Mouse (Mus musculus): ENCODE measurements around the gene Slc12a3. TPM values are rescaled to one million over a fixed set of nuclear protein-coding genes. Genes with fewer than 3 reads are reported as not detected.

Slc12a3 gene
- polyA plus RNA-seq, 1 experiment from 2014 or later = 0.16 TPM

DNA sequence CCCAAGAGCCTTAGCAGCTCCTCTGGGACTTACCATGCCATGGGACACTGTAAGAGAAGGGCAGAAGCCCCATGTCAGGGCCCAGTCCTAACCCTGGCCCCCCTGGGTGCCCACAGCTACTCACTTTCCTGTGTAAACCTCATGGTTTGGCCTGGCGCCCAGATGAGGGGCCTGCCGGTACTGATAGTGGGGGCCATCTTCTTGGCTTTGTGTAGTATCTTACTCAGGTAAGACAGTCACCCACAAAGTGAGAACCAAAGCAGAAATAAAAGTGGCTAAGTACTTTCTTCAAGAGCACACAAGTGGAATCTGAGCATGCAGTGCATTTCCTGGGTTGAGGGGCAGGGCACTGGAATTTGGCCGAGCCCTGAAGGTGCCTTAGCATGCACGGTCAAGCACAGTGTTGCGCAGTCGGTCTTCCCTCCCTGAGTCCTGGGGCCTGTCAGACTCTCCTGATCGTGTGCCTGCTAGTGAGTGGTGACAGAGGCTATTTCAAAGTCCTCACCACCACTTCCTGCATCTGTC is 21.9 kb upstream of the Slc12a3 start:
- no peaks in the 10 kb centered on the region for H3K9me3 ChIP-seq (ENCODE audit: control insufficient read depth)
- WGBS = 34% methylated on average over 7 of the region's 7 CpGs
- no peak for TF ChIP-seq CTCF (IDR thresholded peaks at IDR 0.05; ENCODE audit: low read depth)
- no peak overlapping the region for H3K4me3 ChIP-seq (ENCODE audit: low read depth, low read length)
- ATAC-seq = peak; percentile 86
- H3K27me3 ChIP-seq (replicated peaks; ENCODE audit: control insufficient read depth, insufficient read depth, low read length) = no peaks in the 10 kb centered on the region
- peaks cover 49% of the 10 kb centered on the region for H3K36me3 ChIP-seq (ENCODE audit: control insufficient read depth, insufficient read depth)
- H3K4me2 ChIP-seq (replicated peaks; ENCODE audit: low read depth) = no peak overlapping the region
- no peaks in the 10 kb centered on the region for H3K4me1 ChIP-seq (replicated peaks; ENCODE audit: control insufficient read depth, insufficient read depth, low read length)
- H3K27ac ChIP-seq (ENCODE audit: low read depth, low read length) = peak overlapping the region; percentile 86
- H3K9ac ChIP-seq (ENCODE audit: low read depth, low read length) = no peak overlapping the region

DNA sequence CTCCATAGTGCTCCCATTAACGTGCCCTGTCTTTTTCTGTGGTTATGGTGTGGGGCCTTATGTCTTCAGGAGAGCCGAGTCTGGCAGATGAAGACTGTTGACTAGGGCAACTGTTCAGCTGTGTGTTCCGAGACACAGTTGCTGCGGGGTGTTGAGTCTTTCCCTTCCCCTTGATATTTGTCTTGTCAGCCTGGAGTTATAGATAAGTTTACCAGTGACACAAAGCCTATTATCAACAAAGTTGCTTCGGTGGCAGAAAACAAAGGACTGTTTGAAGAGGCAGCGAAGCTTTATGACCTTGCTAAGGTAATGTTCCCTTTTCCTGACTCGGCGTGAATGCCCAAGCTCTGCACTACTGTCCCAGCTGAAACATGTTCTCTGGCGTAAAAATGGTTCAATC is 21.3 kb upstream of the Slc12a3 start:
- Histone ChIP-seq H3K36me3 (ENCODE audit: control insufficient read depth, insufficient read depth) (peaks cover 47% of the 10 kb centered on the region), H3K27ac (ENCODE audit: low read depth, low read length) (peak overlapping the region; percentile 86), H3K9ac (ENCODE audit: low read depth, low read length) (no peak overlapping the region), H3K27me3 (replicated peaks; ENCODE audit: control insufficient read depth, insufficient read depth, low read length) (no peaks in the 10 kb centered on the region), H3K4me1 (replicated peaks; ENCODE audit: control insufficient read depth, insufficient read depth, low read length) (no peaks in the 10 kb centered on the region), H3K4me2 (replicated peaks; ENCODE audit: low read depth) (no peak overlapping the region), H3K9me3 (ENCODE audit: control insufficient read depth) (no peaks in the 10 kb centered on the region), H3K4me3 (ENCODE audit: low read depth, low read length) (no peak overlapping the region)
- ATAC-seq = peak; percentile 59
- 50% methylated on average over 9 of the region's 9 CpGs for WGBS
- no peak for TF ChIP-seq CTCF (IDR thresholded peaks at IDR 0.05; ENCODE audit: low read depth)

DNA sequence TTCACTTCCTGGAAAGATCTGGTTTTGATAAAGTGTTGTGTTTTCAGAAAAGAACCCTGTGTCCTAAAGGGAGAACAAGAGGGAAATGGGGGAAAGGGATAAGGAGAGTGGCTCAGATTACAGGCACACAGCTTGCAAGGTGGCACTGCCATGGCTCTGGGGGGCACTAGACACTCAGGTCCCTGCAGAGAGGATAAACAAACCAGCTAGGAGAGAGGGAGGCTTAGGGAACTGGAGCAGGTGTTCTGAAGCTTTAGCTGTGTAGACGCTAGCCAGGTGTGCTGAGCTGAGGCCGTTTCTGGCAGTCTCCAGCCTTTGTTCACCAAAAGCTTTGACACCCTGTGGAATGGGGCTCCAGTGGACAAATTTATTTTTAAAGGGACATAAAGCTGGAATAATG is 14.9 kb upstream of the Slc12a3 start:
- no peaks in the 10 kb centered on the region for H3K9me3 ChIP-seq (ENCODE audit: control insufficient read depth)
- WGBS = 76% methylated on average over 2 of the region's 2 CpGs

DNA sequence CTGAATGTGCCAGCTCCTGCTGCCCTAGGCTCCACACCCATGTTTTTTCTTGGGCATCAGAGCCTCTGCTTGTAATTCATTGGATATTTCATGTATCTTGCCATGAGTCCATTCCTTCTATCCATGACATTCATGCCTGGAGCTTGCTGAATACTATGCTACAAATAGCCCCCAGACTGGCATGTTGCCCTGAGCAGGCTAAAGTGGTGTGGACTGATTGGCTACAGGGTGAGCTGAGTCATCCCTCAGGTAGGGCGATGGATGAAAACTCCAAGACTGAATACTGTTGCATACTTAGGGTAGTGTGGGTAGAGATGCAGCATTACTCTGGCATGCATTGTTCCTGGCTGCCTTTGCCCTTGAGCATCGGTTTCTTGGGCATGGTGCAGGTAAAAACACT is 11.8 kb upstream of the Slc12a3 start:
- no peak for TF ChIP-seq CTCF (IDR thresholded peaks at IDR 0.05; ENCODE audit: low read depth)
- Histone ChIP-seq H3K4me2 (replicated peaks; ENCODE audit: low read depth) (no peak overlapping the region), H3K27ac (ENCODE audit: low read depth, low read length) (no peak overlapping the region), H3K36me3 (ENCODE audit: control insufficient read depth, insufficient read depth) (peaks cover 7% of the 10 kb centered on the region; the same call in 1 of the 2 replicates), H3K9ac (ENCODE audit: low read depth, low read length) (no peak overlapping the region), H3K4me1 (replicated peaks; ENCODE audit: control insufficient read depth, insufficient read depth, low read length) (no peaks in the 10 kb centered on the region), H3K9me3 (ENCODE audit: control insufficient read depth) (no peaks in the 10 kb centered on the region), H3K27me3 (replicated peaks; ENCODE audit: control insufficient read depth, insufficient read depth, low read length) (no peaks in the 10 kb centered on the region), H3K4me3 (ENCODE audit: low read depth, low read length) (no peak overlapping the region)
- no peak for ATAC-seq
- 98% methylated on average over 2 of the region's 2 CpGs for WGBS

More for the DNA sequence above, 14.9 kb upstream of the Slc12a3 start:
- H3K4me3 ChIP-seq (ENCODE audit: low read depth, low read length) = no peak overlapping the region
- H3K27ac ChIP-seq (ENCODE audit: low read depth, low read length) = no peak overlapping the region
- no peaks in the 10 kb centered on the region for H3K27me3 ChIP-seq (replicated peaks; ENCODE audit: control insufficient read depth, insufficient read depth, low read length)
- ATAC-seq = no peak
- TF ChIP-seq CTCF (IDR thresholded peaks at IDR 0.05; ENCODE audit: low read depth) = no peak
- peaks cover 25% of the 10 kb centered on the region for H3K36me3 ChIP-seq (ENCODE audit: control insufficient read depth, insufficient read depth)
- no peak overlapping the region for H3K4me2 ChIP-seq (replicated peaks; ENCODE audit: low read depth)
- no peaks in the 10 kb centered on the region for H3K4me1 ChIP-seq (replicated peaks; ENCODE audit: control insufficient read depth, insufficient read depth, low read length)
- H3K9ac ChIP-seq (ENCODE audit: low read depth, low read length) = no peak overlapping the region

GRCm38 (mm10) chr8:94317691-94318090 is 11.3 kb upstream of the Slc12a3 start:
- Histone ChIP-seq H3K27ac (ENCODE audit: low read depth, low read length) (no peak overlapping the region), H3K36me3 (ENCODE audit: control insufficient read depth, insufficient read depth) (peaks cover 6% of the 10 kb centered on the region; the same call in 1 of the 2 replicates), H3K4me1 (replicated peaks; ENCODE audit: control insufficient read depth, insufficient read depth, low read length) (no peaks in the 10 kb centered on the region), H3K9me3 (ENCODE audit: control insufficient read depth) (no peaks in the 10 kb centered on the region), H3K9ac (ENCODE audit: low read depth, low read length) (no peak overlapping the region), H3K4me3 (ENCODE audit: low read depth, low read length) (no peak overlapping the region), H3K4me2 (replicated peaks; ENCODE audit: low read depth) (no peak overlapping the region), H3K27me3 (replicated peaks; ENCODE audit: control insufficient read depth, insufficient read depth, low read length) (no peaks in the 10 kb centered on the region)
- WGBS = 93% methylated on average over 2 of the region's 2 CpGs
- TF ChIP-seq CTCF (IDR thresholded peaks at IDR 0.05; ENCODE audit: low read depth) = no peak
- no peak for ATAC-seq

DNA sequence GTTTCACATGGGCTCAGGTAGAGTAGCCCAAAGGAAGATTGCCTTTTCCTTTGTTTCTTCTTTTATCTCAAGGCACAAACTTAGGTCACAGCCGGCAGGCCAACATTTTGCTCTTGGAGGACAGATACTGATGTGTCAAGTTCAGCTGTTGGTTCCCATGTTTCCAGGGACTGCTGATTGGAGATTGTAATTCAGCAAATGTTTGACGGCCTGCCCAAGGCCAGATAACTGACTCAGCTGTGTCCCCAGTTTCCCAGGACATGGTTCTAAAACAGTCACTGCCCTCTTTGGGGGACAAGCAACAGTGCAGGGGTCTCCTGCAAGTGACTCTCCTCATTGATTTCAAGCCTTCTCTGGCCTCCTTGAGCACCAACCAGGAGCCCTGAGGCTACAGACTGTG is 9.0 kb upstream of the Slc12a3 start:
- no peaks in the 10 kb centered on the region; the same call in 1 of the 2 replicates for H3K36me3 ChIP-seq (ENCODE audit: control insufficient read depth, insufficient read depth)
- H3K9me3 ChIP-seq (ENCODE audit: control insufficient read depth) = no peaks in the 10 kb centered on the region
- no peak for ATAC-seq
- no peak overlapping the region for H3K9ac ChIP-seq (ENCODE audit: low read depth, low read length)
- no peak overlapping the region for H3K4me3 ChIP-seq (ENCODE audit: low read depth, low read length)
- no peaks in the 10 kb centered on the region for H3K4me1 ChIP-seq (replicated peaks; ENCODE audit: control insufficient read depth, insufficient read depth, low read length)
- 61% methylated on average over 2 of the region's 2 CpGs for WGBS
- no peak for TF ChIP-seq CTCF (IDR thresholded peaks at IDR 0.05; ENCODE audit: low read depth)
- H3K27me3 ChIP-seq (replicated peaks; ENCODE audit: control insufficient read depth, insufficient read depth, low read length) = no peaks in the 10 kb centered on the region
- no peak overlapping the region for H3K27ac ChIP-seq (ENCODE audit: low read depth, low read length)
- H3K4me2 ChIP-seq (replicated peaks; ENCODE audit: low read depth) = no peak overlapping the region

GRCm38 (mm10) chr8:94322083-94322482 is 6.9 kb upstream of the Slc12a3 start:
- Histone ChIP-seq H3K27ac (ENCODE audit: low read depth, low read length) (no peak overlapping the region), H3K4me2 (replicated peaks; ENCODE audit: low read depth) (no peak overlapping the region), H3K9me3 (ENCODE audit: control insufficient read depth) (no peaks in the 10 kb centered on the region), H3K9ac (ENCODE audit: low read depth, low read length) (no peak overlapping the region), H3K4me1 (replicated peaks; ENCODE audit: control insufficient read depth, insufficient read depth, low read length) (no peaks in the 10 kb centered on the region), H3K27me3 (replicated peaks; ENCODE audit: control insufficient read depth, insufficient read depth, low read length) (no peaks in the 10 kb centered on the region), H3K36me3 (ENCODE audit: control insufficient read depth, insufficient read depth) (no peaks in the 10 kb centered on the region), H3K4me3 (ENCODE audit: low read depth, low read length) (no peak overlapping the region)
- WGBS = 77% methylated on average over 4 of the region's 4 CpGs
- no peak for TF ChIP-seq CTCF (IDR thresholded peaks at IDR 0.05; ENCODE audit: low read depth)
- no peak for ATAC-seq

All from intestine, postnatal 0 days (tissue).